8 mouse cellular contexts compared by ENCODE assay signal in genomic region chr5:129778348-129778995, GRCm38 (mm10). TPM values are rescaled to one million over a fixed set of nuclear protein-coding genes. Genes with fewer than 3 reads are reported as not detected.
DNase-seq lines count a peak whose midpoint lies in the region; ATAC-seq and TF ChIP-seq lines count a peak whose summit lies in the region.

No protein-coding gene starts in this region.

- no peak for DNase-seq in heart, adult 2 months
- DNase-seq in heart, adult 8-10 months (ENCODE audit: low spot score), result no peak
- DNase-seq in A20 (ENCODE audit: low read depth, low spot score), result peak; percentile 27
- DNase-seq in forebrain, embryonic 14.5 days (ENCODE audit: low spot score), result no peak
- no peak for DNase-seq in gastrocnemius, postnatal 10 days
- no peak for DNase-seq in layer of hippocampus, adult 8-10 months (ENCODE audit: low spot score in 2 of 2)

- TF ChIP-seq EP300 in heart, adult 2 months (IDR thresholded peaks at IDR 0.05; ENCODE audit: insufficient read depth, low read depth, low read length), result no peak

- no peak for TF ChIP-seq POLR2A in heart, adult 2 months (IDR thresholded peaks at IDR 0.05; ENCODE audit: insufficient read depth, low read depth, low read length)

- intact Hi-C loops in heart, adult 2 months (cut with DNase I), result loop anchor here (2.0 kb wide), 1 partner anchor 54 kb away; the partner anchor contains the start of gene Nipsnap2

- peak overlapping the region; percentile 77 for H3K4me2 ChIP-seq in forebrain, embryonic 14.5 days (ENCODE audit: low read length)
- peak overlapping the region; percentile 81 for H3K4me2 ChIP-seq in liver, embryonic 15.5 days

- H3K4me1 ChIP-seq in heart, adult 2 months (ENCODE audit: control insufficient read depth, insufficient read depth, low read length), result no peaks in the 10 kb centered on the region
- H3K4me1 ChIP-seq in forebrain, embryonic 14.5 days (ENCODE audit: control insufficient read depth, insufficient read depth, low read length), result peaks cover 7% of the 10 kb centered on the region; the same call in 1 of the 2 replicates
- peaks cover 31% of the 10 kb centered on the region for H3K4me1 ChIP-seq in liver, embryonic 15.5 days (replicated peaks)

- H3K9me3 ChIP-seq in forebrain, embryonic 14.5 days (replicated peaks; ENCODE audit: control insufficient read depth, low read length), result no peaks in the 10 kb centered on the region
- no peaks in the 10 kb centered on the region for H3K9me3 ChIP-seq in liver, embryonic 15.5 days (replicated peaks)

- no peak for ATAC-seq in forebrain, embryonic 14.5 days
- ATAC-seq in liver, embryonic 15.5 days (ENCODE audit: insufficient read depth), result 0 out of 2 replicates have a peak, but pooled peaks have one; percentile 30
- ATAC-seq in frontal cortex, adult (ENCODE audit: low TSS enrichment), result no peak

- no peaks in the 10 kb centered on the region for H3K36me3 ChIP-seq in heart, adult 2 months (ENCODE audit: control insufficient read depth, insufficient read depth, low read length)
- no peaks in the 10 kb centered on the region for H3K36me3 ChIP-seq in forebrain, embryonic 14.5 days (ENCODE audit: control insufficient read depth, insufficient read depth, low read length)
- H3K36me3 ChIP-seq in liver, embryonic 15.5 days (replicated peaks), result peaks cover 17% of the 10 kb centered on the region

- H3K79me2 ChIP-seq in heart, adult 2 months (replicated peaks; ENCODE audit: control insufficient read depth, insufficient read depth, low read length), result no peaks in the 10 kb centered on the region

- no peaks in the 10 kb centered on the region for H3K27me3 ChIP-seq in heart, adult 2 months (ENCODE audit: control insufficient read depth, insufficient read depth, low read length)
- H3K27me3 ChIP-seq in forebrain, embryonic 14.5 days (replicated peaks; ENCODE audit: control insufficient read depth, insufficient read depth, low read length), result no peaks in the 10 kb centered on the region
- no peaks in the 10 kb centered on the region for H3K27me3 ChIP-seq in liver, embryonic 15.5 days

- peak overlapping the region; percentile 64 for H3K4me3 ChIP-seq in heart, adult 2 months
- peak overlapping the region; percentile 45 for H3K4me3 ChIP-seq in forebrain, embryonic 14.5 days (ENCODE audit: low read depth, low read length)
- H3K4me3 ChIP-seq in liver, embryonic 15.5 days (replicated peaks), result peak overlapping the region; percentile 67

- WGBS in heart, adult 2 months, result 42% methylated on average over 11 of the region's 11 CpGs
- WGBS in forebrain, embryonic 14.5 days, result 44% methylated on average over 11 of the region's 11 CpGs
- WGBS in liver, embryonic 15.5 days (ENCODE audit: insufficient replicate concordance), result 31% methylated on average over 11 of the region's 11 CpGs

- no peak for TF ChIP-seq CTCF in heart, adult 2 months (IDR thresholded peaks at IDR 0.05)

- peak overlapping the region; percentile 74 for H3K9ac ChIP-seq in heart, adult 2 months (ENCODE audit: low read depth, low read length)
- peak overlapping the region; percentile 71 for H3K9ac ChIP-seq in forebrain, embryonic 14.5 days (ENCODE audit: low read length)
- H3K9ac ChIP-seq in liver, embryonic 15.5 days, result peak overlapping the region; percentile 66

- H3K27ac ChIP-seq in heart, adult 2 months, result peak overlapping the region; percentile 43
- H3K27ac ChIP-seq in forebrain, embryonic 14.5 days (ENCODE audit: low read depth, low read length), result no peak overlapping the region
- peak overlapping the region; percentile 67 for H3K27ac ChIP-seq in liver, embryonic 15.5 days (replicated peaks)

RNA-seq across cellular contexts. Expression of gene Psph, which starts 8.8 kb away (rescaled TPM):
- total RNA-seq in heart, adult 2 months (2021), result 1 to 10 TPM; 6.0 to 8.7 TPM
- 7.7 and 11.4 TPM in 2 replicates for polyA plus RNA-seq in heart, adult 2 months (2012; rRNA removed)
- total RNA-seq in heart, adult 8-10 months (2022), result 1 to 10 TPM; 8.0 to 10.0 (median 8.6) TPM
- 47.2 and 61.2 TPM in 2 replicates for polyA plus RNA-seq in forebrain, embryonic 14.5 days (2014; fragmentation: Nextera tagmentation; extraction: Ambion mirVana)
- polyA plus RNA-seq in liver, embryonic 15.5 days (2015; fragmentation: Nextera tagmentation; extraction: Ambion mirVana), result 84.1 and 86.5 TPM in 2 replicates
- total RNA-seq in gastrocnemius, postnatal 10 days (2021), result 10 to 100 TPM; 15.9 to 18.2 TPM
- total RNA-seq in layer of hippocampus, adult 8-10 months (2022), result 10 to 100 TPM; 23.0 to 31.3 (median 28.6) TPM

RNA-seq across cellular contexts. Expression of gene Nipsnap2, which starts 53.6 kb away (rescaled TPM):
- total RNA-seq in heart, adult 2 months (2021), result 100 to 1,000 TPM; 785 to 948 TPM
- 462 and 670 TPM in 2 replicates for polyA plus RNA-seq in heart, adult 2 months (2012; rRNA removed)
- total RNA-seq in heart, adult 8-10 months (2022), result 1,000 to 10,000 TPM in 2 of 4 experiments, 100 to 1,000 TPM in 2; 969 to 1,032 (median 999) TPM
- 78.9 and 79.4 TPM in 2 replicates for polyA plus RNA-seq in forebrain, embryonic 14.5 days (2014; fragmentation: Nextera tagmentation; extraction: Ambion mirVana)
- polyA plus RNA-seq in liver, embryonic 15.5 days (2015; fragmentation: Nextera tagmentation; extraction: Ambion mirVana), result 20.2 and 23.1 TPM in 2 replicates
- total RNA-seq in gastrocnemius, postnatal 10 days (2021), result 100 to 1,000 TPM; 407 to 464 TPM
- 10 to 100 TPM; 79.4 to 85.9 (median 82.6) TPM for total RNA-seq in layer of hippocampus, adult 8-10 months (2022)

Comparison
In these comparisons a context has a peak if more than half of its experiments do, and no peak if none do; other contexts are left out.
1. RNA of gene Nipsnap2, which starts 53.6 kb away (total RNA-seq): 969 to 1,032 TPM in heart, adult 8-10 months, 785 to 948 TPM in heart, adult 2 months and 407 to 464 TPM in gastrocnemius, postnatal 10 days; 79.4 to 85.9 TPM in layer of hippocampus, adult 8-10 months; every median in the first group is over 4 times any median in the second.
2. Peak in every context shown above with its lines, with median percentiles within 50 percentile points of each other: H3K4me3 ChIP-seq and H3K9ac ChIP-seq.